Mouse (Mus musculus): ENCODE data around the gene Olfr690. TPM values are rescaled to one million over a fixed set of nuclear protein-coding genes. Genes with fewer than 3 reads are reported as not detected.
A peak's percentile ranks its signal among the peaks of the same experiment; 100 is the strongest.

Olfr690 gene
- polyA plus RNA-seq (2014; fragmentation: Nextera tagmentation; extraction: Ambion mirVana) = not detected in 2 replicates

GRCm38 (mm10) chr7:105334004-105334403, at the start of gene Olfr690:
Gene Olfr690 (minus strand): TSS chr7:105334104.
- DNase-seq (ENCODE audit: low spot score) (no peak), ATAC-seq (ENCODE audit: insufficient number of reproducible peaks, low FRiP score, low TSS enrichment, low read depth) (no peak)
- Histone ChIP-seq H3K27me3 (ENCODE audit: control insufficient read depth, insufficient read depth, low read length) (no peaks in the 10 kb centered on the region), H3K9ac (ENCODE audit: low read length) (no peak within 1 kb of the TSS), H3K36me3 (ENCODE audit: control insufficient read depth, insufficient read depth, low read length) (no peaks in the 10 kb centered on the region), H3K9me3 (ENCODE audit: control insufficient read depth, low read length) (no peaks in the 10 kb centered on the region), H3K4me1 (ENCODE audit: control insufficient read depth, insufficient read depth, low read length) (no peaks in the 10 kb centered on the region), H3K27ac (replicated peaks; ENCODE audit: low read depth, low read length) (no peak within 1 kb of the TSS), H3K4me3 (ENCODE audit: low read depth, low read length) (no peak within 1 kb of the TSS), H3K4me2 (ENCODE audit: low read depth, severe bottlenecking) (no peak within 1 kb of the TSS)
- WGBS = 87% methylated on average over 1 of the region's 1 CpGs

- H3K27me3 ChIP-seq (ENCODE audit: control insufficient read depth, insufficient read depth, low read length) = no peaks in the 10 kb centered on the region
- H3K4me3 ChIP-seq (ENCODE audit: low read depth, low read length) = no peak overlapping the region
- H3K9me3 ChIP-seq (ENCODE audit: control insufficient read depth, low read length) = no peaks in the 10 kb centered on the region
- no peak overlapping the region for H3K4me2 ChIP-seq (ENCODE audit: low read depth, severe bottlenecking)
- 92% methylated on average over 3 of the region's 3 CpGs for WGBS
- peaks cover 23% of the 10 kb centered on the region for H3K36me3 ChIP-seq (ENCODE audit: control insufficient read depth, insufficient read depth, low read length)
- DNase-seq (ENCODE audit: low spot score) (no peak), ATAC-seq (ENCODE audit: insufficient number of reproducible peaks, low FRiP score, low TSS enrichment, low read depth) (no peak)
- H3K4me1 ChIP-seq (ENCODE audit: control insufficient read depth, insufficient read depth, low read length) = no peaks in the 10 kb centered on the region
- no peak overlapping the region for H3K9ac ChIP-seq (ENCODE audit: low read length)
- H3K27ac ChIP-seq (replicated peaks; ENCODE audit: low read depth, low read length) = no peak overlapping the region
Observed at GRCm38 (mm10) chr7:105380329-105380728, 46.4 kb upstream of the Olfr690 start.

GRCm38 (mm10) chr7:105374866-105375265, 41.0 kb upstream of the Olfr690 start, which contains the start of gene Gm5901:
Gene Gm5901 (plus strand): TSS chr7:105375038.
- no peak within 1 kb of the TSS for H3K4me2 ChIP-seq (ENCODE audit: low read depth, severe bottlenecking)
- H3K9me3 ChIP-seq (ENCODE audit: control insufficient read depth, low read length) = no peaks in the 10 kb centered on the region
- 92% methylated on average over 1 of the region's 1 CpGs for WGBS
- H3K4me1 ChIP-seq (ENCODE audit: control insufficient read depth, insufficient read depth, low read length) = no peaks in the 10 kb centered on the region
- DNase-seq (ENCODE audit: low spot score) = no peak
- H3K9ac ChIP-seq (ENCODE audit: low read length) = no peak within 1 kb of the TSS
- peaks cover 12% of the 10 kb centered on the region for H3K36me3 ChIP-seq (ENCODE audit: control insufficient read depth, insufficient read depth, low read length)
- H3K4me3 ChIP-seq (ENCODE audit: low read depth, low read length) = no peak within 1 kb of the TSS
- H3K27ac ChIP-seq (replicated peaks; ENCODE audit: low read depth, low read length) = no peak within 1 kb of the TSS
- no peaks in the 10 kb centered on the region for H3K27me3 ChIP-seq (ENCODE audit: control insufficient read depth, insufficient read depth, low read length)
- ATAC-seq (ENCODE audit: insufficient number of reproducible peaks, low FRiP score, low TSS enrichment, low read depth) = no peak

GRCm38 (mm10) chr7:105373976-105374375, 40.1 kb upstream of the Olfr690 start:
- Histone ChIP-seq H3K27ac (replicated peaks; ENCODE audit: low read depth, low read length) (no peak overlapping the region), H3K9me3 (ENCODE audit: control insufficient read depth, low read length) (no peaks in the 10 kb centered on the region), H3K4me3 (ENCODE audit: low read depth, low read length) (no peak overlapping the region), H3K9ac (ENCODE audit: low read length) (no peak overlapping the region), H3K36me3 (ENCODE audit: control insufficient read depth, insufficient read depth, low read length) (peaks cover 9% of the 10 kb centered on the region), H3K27me3 (ENCODE audit: control insufficient read depth, insufficient read depth, low read length) (no peaks in the 10 kb centered on the region), H3K4me2 (ENCODE audit: low read depth, severe bottlenecking) (no peak overlapping the region), H3K4me1 (ENCODE audit: control insufficient read depth, insufficient read depth, low read length) (no peaks in the 10 kb centered on the region)
- WGBS = 95% methylated on average over 3 of the region's 3 CpGs
- DNase-seq (ENCODE audit: low spot score) (no peak), ATAC-seq (ENCODE audit: insufficient number of reproducible peaks, low FRiP score, low TSS enrichment, low read depth) (no peak)

- no peak for DNase-seq (ENCODE audit: low spot score)
- H3K4me2 ChIP-seq (ENCODE audit: low read depth, severe bottlenecking) = no peak overlapping the region
- 87% methylated on average over 4 of the region's 4 CpGs for WGBS
- H3K36me3 ChIP-seq (ENCODE audit: control insufficient read depth, insufficient read depth, low read length) = peaks cover 9% of the 10 kb centered on the region
- no peak overlapping the region for H3K9ac ChIP-seq (ENCODE audit: low read length)
- no peaks in the 10 kb centered on the region for H3K9me3 ChIP-seq (ENCODE audit: control insufficient read depth, low read length)
- ATAC-seq (ENCODE audit: insufficient number of reproducible peaks, low FRiP score, low TSS enrichment, low read depth) = no peak
- H3K27me3 ChIP-seq (ENCODE audit: control insufficient read depth, insufficient read depth, low read length) = no peaks in the 10 kb centered on the region
- no peak overlapping the region for H3K4me3 ChIP-seq (ENCODE audit: low read depth, low read length)
- H3K27ac ChIP-seq (replicated peaks; ENCODE audit: low read depth, low read length) = no peak overlapping the region
- no peaks in the 10 kb centered on the region for H3K4me1 ChIP-seq (ENCODE audit: control insufficient read depth, insufficient read depth, low read length)
Observed at GRCm38 (mm10) chr7:105373509-105373908, 39.6 kb upstream of the Olfr690 start.

GRCm38 (mm10) chr7:105372912-105373311, 39.0 kb upstream of the Olfr690 start:
- no peak overlapping the region for H3K27ac ChIP-seq (replicated peaks; ENCODE audit: low read depth, low read length)
- no peak overlapping the region for H3K4me2 ChIP-seq (ENCODE audit: low read depth, severe bottlenecking)
- no peak for DNase-seq (ENCODE audit: low spot score)
- no peaks in the 10 kb centered on the region for H3K9me3 ChIP-seq (ENCODE audit: control insufficient read depth, low read length)
- no peaks in the 10 kb centered on the region for H3K27me3 ChIP-seq (ENCODE audit: control insufficient read depth, insufficient read depth, low read length)
- WGBS = 81% methylated on average over 1 of the region's 1 CpGs
- no peak for ATAC-seq (ENCODE audit: insufficient number of reproducible peaks, low FRiP score, low TSS enrichment, low read depth)
- H3K36me3 ChIP-seq (ENCODE audit: control insufficient read depth, insufficient read depth, low read length) = peaks cover 6% of the 10 kb centered on the region
- no peaks in the 10 kb centered on the region for H3K4me1 ChIP-seq (ENCODE audit: control insufficient read depth, insufficient read depth, low read length)
- no peak overlapping the region for H3K4me3 ChIP-seq (ENCODE audit: low read depth, low read length)
- H3K9ac ChIP-seq (ENCODE audit: low read length) = no peak overlapping the region

- Histone ChIP-seq H3K4me2 (ENCODE audit: low read depth, severe bottlenecking) (no peak overlapping the region), H3K36me3 (ENCODE audit: control insufficient read depth, insufficient read depth, low read length) (no peaks in the 10 kb centered on the region), H3K4me3 (ENCODE audit: low read depth, low read length) (no peak overlapping the region), H3K9ac (ENCODE audit: low read length) (no peak overlapping the region), H3K27ac (replicated peaks; ENCODE audit: low read depth, low read length) (no peak overlapping the region), H3K4me1 (ENCODE audit: control insufficient read depth, insufficient read depth, low read length) (no peaks in the 10 kb centered on the region), H3K27me3 (ENCODE audit: control insufficient read depth, insufficient read depth, low read length) (no peaks in the 10 kb centered on the region), H3K9me3 (ENCODE audit: control insufficient read depth, low read length) (no peaks in the 10 kb centered on the region)
- DNase-seq (ENCODE audit: low spot score) (no peak), ATAC-seq (ENCODE audit: insufficient number of reproducible peaks, low FRiP score, low TSS enrichment, low read depth) (0 out of 2 replicates have a peak, but pooled peaks have one; percentile 21)
- 92% methylated on average over 4 of the region's 4 CpGs for WGBS
Observed at GRCm38 (mm10) chr7:105368521-105368920, 34.6 kb upstream of the Olfr690 start.

- no peaks in the 10 kb centered on the region for H3K9me3 ChIP-seq (ENCODE audit: control insufficient read depth, low read length)
- H3K4me3 ChIP-seq (ENCODE audit: low read depth, low read length) = no peak within 1 kb of the TSS
- H3K4me2 ChIP-seq (ENCODE audit: low read depth, severe bottlenecking) = no peak within 1 kb of the TSS
- no peaks in the 10 kb centered on the region for H3K4me1 ChIP-seq (ENCODE audit: control insufficient read depth, insufficient read depth, low read length)
- H3K36me3 ChIP-seq (ENCODE audit: control insufficient read depth, insufficient read depth, low read length) = no peaks in the 10 kb centered on the region
- H3K27me3 ChIP-seq (ENCODE audit: control insufficient read depth, insufficient read depth, low read length) = no peaks in the 10 kb centered on the region
- H3K27ac ChIP-seq (replicated peaks; ENCODE audit: low read depth, low read length) = no peak within 1 kb of the TSS
- no peak within 1 kb of the TSS for H3K9ac ChIP-seq (ENCODE audit: low read length)
- DNase-seq (ENCODE audit: low spot score) (no peak), ATAC-seq (ENCODE audit: insufficient number of reproducible peaks, low FRiP score, low TSS enrichment, low read depth) (no peak)
- 93% methylated on average over 1 of the region's 1 CpGs for WGBS
Observed at GRCm38 (mm10) chr7:105367930-105368329, 34.0 kb upstream of the Olfr690 start, which contains the start of gene Olfr692. Gene Olfr692 (plus strand): TSS chr7:105368230.

GRCm38 (mm10) chr7:105367268-105367667, 33.4 kb upstream of the Olfr690 start:
- 78% methylated on average over 5 of the region's 5 CpGs for WGBS
- no peak overlapping the region for H3K4me2 ChIP-seq (ENCODE audit: low read depth, severe bottlenecking)
- ATAC-seq (ENCODE audit: insufficient number of reproducible peaks, low FRiP score, low TSS enrichment, low read depth) (no peak), DNase-seq (ENCODE audit: low spot score) (no peak)
- no peaks in the 10 kb centered on the region for H3K4me1 ChIP-seq (ENCODE audit: control insufficient read depth, insufficient read depth, low read length)
- no peaks in the 10 kb centered on the region for H3K27me3 ChIP-seq (ENCODE audit: control insufficient read depth, insufficient read depth, low read length)
- H3K9me3 ChIP-seq (ENCODE audit: control insufficient read depth, low read length) = no peaks in the 10 kb centered on the region
- no peak overlapping the region for H3K27ac ChIP-seq (replicated peaks; ENCODE audit: low read depth, low read length)
- no peak overlapping the region for H3K4me3 ChIP-seq (ENCODE audit: low read depth, low read length)
- H3K9ac ChIP-seq (ENCODE audit: low read length) = no peak overlapping the region
- no peaks in the 10 kb centered on the region for H3K36me3 ChIP-seq (ENCODE audit: control insufficient read depth, insufficient read depth, low read length)
